Mouse (Mus musculus): Measurements from ENCODE around the gene Tmem135.

DNA sequence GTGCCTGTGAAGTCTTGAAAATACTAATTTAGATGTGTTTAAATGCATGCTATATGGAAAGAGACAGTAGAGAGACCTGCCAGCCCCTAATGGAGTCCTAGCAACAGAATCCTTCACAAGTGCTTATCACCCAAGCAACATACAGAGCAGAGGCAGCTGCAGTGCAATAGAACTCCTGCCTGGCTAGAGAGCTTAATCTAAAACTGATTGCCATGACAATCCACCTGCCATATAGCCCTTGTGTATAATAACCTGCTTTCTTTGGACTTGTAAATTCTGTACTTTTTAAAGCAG lies 64.9 kb downstream of the Tmem135 start:
- TF ChIP-seq CTCF (IDR thresholded peaks at IDR 0.05; ENCODE audit: extremely low read depth, insufficient read length, insufficient replicate concordance, low read depth, low read length), result no peak
- TF ChIP-seq POLR2A (IDR thresholded peaks at IDR 0.05; ENCODE audit: low read depth, low read length), result no peak

All from small intestine, adult 2 months (tissue).